Mouse (Mus musculus): Measurements from ENCODE around the gene Diras1.

GRCm38 (mm10) chr10:81016645-81017044 is 8.8 kb downstream of the Diras1 start:
- TF ChIP-seq FLI1 (IDR thresholded peaks at IDR 0.05; ENCODE audit: low read length) (no peak), GATA1 (IDR thresholded peaks at IDR 0.05; ENCODE audit: borderline replicate concordance, low read length) (no peak)
